In genomic region chr8:91909637-91910383, GRCm38 (mm10) we compare ENCODE assay signal across 12 mouse cellular contexts.
DNase-seq lines count a peak whose midpoint lies in the region; ATAC-seq and TF ChIP-seq lines count a peak whose summit lies in the region.
"Had no signal": no experiment of that assay in that cellular context is flagged by ENCODE, and none has a peak within 500 bp of the region (broad histone marks: within the 10 kb centered on the region; RNA-seq: fewer than 3 reads in every experiment).

No protein-coding gene starts in this region.

- no peak overlapping the region for H3K4me2 ChIP-seq in hindbrain, postnatal 0 days (ENCODE audit: low read depth, low read length)
- H3K4me2 ChIP-seq in hindbrain, embryonic 12.5 days (replicated peaks): no peak overlapping the region
- H3K4me2 ChIP-seq in embryonic facial prominence, embryonic 11.5 days (ENCODE audit: low read depth, low read length): no peak overlapping the region
- H3K4me2 ChIP-seq: limb, embryonic 13.5 days had no signal

- no peaks in the 10 kb centered on the region for H3K36me3 ChIP-seq in hindbrain, postnatal 0 days (ENCODE audit: insufficient read depth, low read length)
- no peaks in the 10 kb centered on the region for H3K36me3 ChIP-seq in hindbrain, embryonic 12.5 days
- H3K36me3 ChIP-seq in embryonic facial prominence, embryonic 11.5 days (replicated peaks; ENCODE audit: control insufficient read depth, insufficient read depth, low read depth, low read length): no peaks in the 10 kb centered on the region
- H3K36me3 ChIP-seq: limb, embryonic 13.5 days had no signal

- TF ChIP-seq CTCF in hindbrain, postnatal 0 days (IDR thresholded peaks at IDR 0.05; ENCODE audit: low read depth): no peak

- no peaks in the 10 kb centered on the region for H3K9me3 ChIP-seq in hindbrain, postnatal 0 days (ENCODE audit: low read length)
- no peaks in the 10 kb centered on the region for H3K9me3 ChIP-seq in hindbrain, embryonic 12.5 days (replicated peaks)
- no peaks in the 10 kb centered on the region for H3K9me3 ChIP-seq in embryonic facial prominence, embryonic 11.5 days (replicated peaks; ENCODE audit: control insufficient read depth, low read length)
- H3K9me3 ChIP-seq: limb, embryonic 13.5 days had no signal

- intact Hi-C loops in left cerebral cortex, postnatal 14 days (cut with DNase I): no loop called here
- intact Hi-C loops in heart, postnatal 10 days (cut with DNase I): no loop called here

- ATAC-seq in hindbrain, postnatal 0 days: no peak
- no peak for ATAC-seq in hindbrain, embryonic 12.5 days (ENCODE audit: low FRiP score)
- no peak for ATAC-seq in embryonic facial prominence, embryonic 11.5 days (replicated peaks; ENCODE audit: insufficient number of reproducible peaks, low FRiP score, low TSS enrichment, low read depth)
- ATAC-seq: inflammation-experienced regulatory T-cells, adult 6 months had no signal

- no peak overlapping the region for H3K27ac ChIP-seq in hindbrain, postnatal 0 days
- no peak overlapping the region for H3K27ac ChIP-seq in hindbrain, embryonic 12.5 days
- H3K27ac ChIP-seq in embryonic facial prominence, embryonic 11.5 days (replicated peaks; ENCODE audit: low read depth, low read length): no peak overlapping the region
- H3K27ac ChIP-seq: limb, embryonic 13.5 days; macrophage had no signal

- no peaks in the 10 kb centered on the region for H3K4me1 ChIP-seq in hindbrain, postnatal 0 days (ENCODE audit: insufficient read depth, low read length)
- peaks cover 12% of the 10 kb centered on the region for H3K4me1 ChIP-seq in hindbrain, embryonic 12.5 days
- H3K4me1 ChIP-seq in embryonic facial prominence, embryonic 11.5 days (ENCODE audit: control insufficient read depth, insufficient read depth, low read length): no peaks in the 10 kb centered on the region; the same call in 1 of the 2 replicates

- H3K27me3 ChIP-seq in hindbrain, postnatal 0 days (ENCODE audit: insufficient read depth, low read length): no peaks in the 10 kb centered on the region
- H3K27me3 ChIP-seq in hindbrain, embryonic 12.5 days: 0 out of 2 replicates have a peak, but pooled peaks cover 3% of the 10 kb centered on the region
- no peaks in the 10 kb centered on the region for H3K27me3 ChIP-seq in embryonic facial prominence, embryonic 11.5 days (ENCODE audit: control insufficient read depth, insufficient read depth, low read length)
- H3K27me3 ChIP-seq: CH12.LX had no signal

- no peak overlapping the region for H3K9ac ChIP-seq in hindbrain, postnatal 0 days (replicated peaks; ENCODE audit: low read length)
- no peak overlapping the region for H3K9ac ChIP-seq in hindbrain, embryonic 12.5 days
- no peak overlapping the region for H3K9ac ChIP-seq in embryonic facial prominence, embryonic 11.5 days (replicated peaks; ENCODE audit: low read length)
- H3K9ac ChIP-seq: limb, embryonic 13.5 days had no signal

- WGBS in hindbrain, postnatal 0 days: 49% methylated on average over 14 of the region's 14 CpGs
- 53% methylated on average over 14 of the region's 14 CpGs for WGBS in hindbrain, embryonic 12.5 days
- WGBS in embryonic facial prominence, embryonic 11.5 days: 64% methylated on average over 14 of the region's 14 CpGs

- H3K4me3 ChIP-seq in hindbrain, postnatal 0 days (ENCODE audit: low read length): no peak overlapping the region
- no peak overlapping the region for H3K4me3 ChIP-seq in hindbrain, embryonic 12.5 days
- no peak overlapping the region for H3K4me3 ChIP-seq in embryonic facial prominence, embryonic 11.5 days (ENCODE audit: low read depth, low read length)
- H3K4me3 ChIP-seq: limb, embryonic 13.5 days had no signal

- DNase-seq in hindbrain, postnatal 0 days (ENCODE audit: low spot score): peak; percentile 35
- DNase-seq in adrenal gland, postnatal 10 days: peak; percentile 40
- DNase-seq in embryonic facial prominence, embryonic 11.5 days (ENCODE audit: low spot score): peak; percentile 30
- DNase-seq in left cerebral cortex, postnatal 14 days (ENCODE audit: low spot score in 2 of 2): peak; percentile 36 to 63
- DNase-seq in MN1 (ENCODE audit: low spot score): no peak
- no peak for DNase-seq in kidney, postnatal 25 days
- DNase-seq in heart, postnatal 10 days: no peak

Comparison
In these comparisons a context has a peak if more than half of its experiments do, and no peak if none do; other contexts are left out.
1. DNase-seq: peak in hindbrain, postnatal 0 days (single experiment), adrenal gland, postnatal 10 days (single experiment), embryonic facial prominence, embryonic 11.5 days (single experiment) and left cerebral cortex, postnatal 14 days (2 of 2); none in MN1 (single experiment), kidney, postnatal 25 days (0 of 2) and heart, postnatal 10 days (0 of 2).